Mouse (Mus musculus) heart, adult 10 weeks (tissue): ENCODE measurements around the gene Pbld1. TPM values are rescaled to one million over a fixed set of nuclear protein-coding genes. Genes with fewer than 3 reads are reported as not detected.

Experiments used
- polyA plus RNA-seq: library from polyadenylated mRNA; stranded (reverse); fragments of 350-450 nt; fragmentation: Illumina TruSeq; extraction: RNeasy Lipid Tissue Mini Kit (QIAGEN cat#74804); gene quantifications from one replicate; pipeline ENCODE4 v1.2.3, GENCODE M21; 2014; ENCODE audit warnings: low read depth, low replicate concordance

Pbld1 gene
- 2.7 TPM for polyA plus RNA-seq

DNA sequence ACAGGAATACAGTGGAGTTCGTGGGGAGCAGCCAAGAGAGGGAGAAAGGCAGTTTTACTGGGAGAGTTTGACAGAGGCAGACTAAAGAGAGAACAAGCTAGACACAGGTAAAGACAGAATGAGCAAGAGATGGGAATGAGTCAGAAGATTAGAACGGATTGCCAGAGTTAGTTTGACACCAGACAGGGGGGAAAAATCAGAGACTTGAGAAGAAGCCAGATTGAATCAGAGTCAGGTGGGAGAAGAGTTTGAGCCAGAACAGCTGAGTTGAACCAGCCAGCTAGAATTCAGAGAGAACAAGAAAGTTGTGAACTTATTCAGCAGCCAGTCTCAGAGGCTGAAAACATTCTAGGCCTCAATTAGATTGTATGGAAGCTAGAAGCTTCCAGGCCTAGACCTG lies at the start of gene Pbld1:
Pbld1 (plus strand) TSS at position 301 of the 400 bp plus-strand sequence.

DNA sequence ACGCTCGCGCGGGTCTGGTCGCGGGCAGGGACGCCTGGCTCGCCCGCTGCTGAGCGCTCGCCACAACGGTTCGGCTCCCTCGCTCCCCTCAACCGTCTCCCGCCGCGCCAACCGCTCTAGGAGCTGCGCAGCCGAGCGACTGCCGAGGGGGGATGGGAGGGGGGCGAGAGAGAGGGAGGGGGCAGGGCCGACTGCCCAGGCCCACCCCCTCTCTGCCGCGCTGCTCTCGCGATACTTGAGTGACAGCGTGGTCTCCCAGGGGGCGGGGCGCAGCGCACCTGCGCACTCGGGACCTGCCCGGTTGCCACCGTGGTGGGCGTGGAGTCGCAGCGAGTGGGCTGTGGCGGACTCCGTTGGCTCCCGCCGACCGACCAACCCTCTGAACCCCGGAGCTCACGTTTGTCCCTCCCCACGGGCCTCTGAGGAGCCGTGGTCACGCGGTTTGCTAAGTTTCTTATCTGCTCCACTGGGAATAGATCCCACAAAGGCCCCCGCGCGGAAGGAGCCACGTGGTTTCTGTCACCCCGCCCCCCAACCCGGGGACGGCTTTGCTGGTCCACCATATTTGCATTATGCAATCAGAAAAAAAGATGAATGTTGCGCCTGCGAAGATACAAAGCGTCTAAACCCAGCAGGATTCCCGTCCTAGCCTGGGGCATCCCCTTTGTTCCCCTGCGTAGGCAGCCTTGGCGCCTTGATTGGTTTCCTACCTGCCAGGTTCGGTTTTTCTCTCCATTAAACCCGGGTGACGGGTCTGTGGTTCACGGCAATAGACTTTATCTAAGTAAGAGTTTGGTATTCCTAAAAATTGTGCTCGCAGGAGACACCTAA lies 36.0 kb upstream of the Pbld1 start, which contains the start of the genes Hnrnph3 and Pbld2:
Hnrnph3 (minus strand) TSS at position 469 of the 831 bp plus-strand sequence.
Pbld2 (plus strand) TSS at position 567 of the 831 bp plus-strand sequence.

DNA sequence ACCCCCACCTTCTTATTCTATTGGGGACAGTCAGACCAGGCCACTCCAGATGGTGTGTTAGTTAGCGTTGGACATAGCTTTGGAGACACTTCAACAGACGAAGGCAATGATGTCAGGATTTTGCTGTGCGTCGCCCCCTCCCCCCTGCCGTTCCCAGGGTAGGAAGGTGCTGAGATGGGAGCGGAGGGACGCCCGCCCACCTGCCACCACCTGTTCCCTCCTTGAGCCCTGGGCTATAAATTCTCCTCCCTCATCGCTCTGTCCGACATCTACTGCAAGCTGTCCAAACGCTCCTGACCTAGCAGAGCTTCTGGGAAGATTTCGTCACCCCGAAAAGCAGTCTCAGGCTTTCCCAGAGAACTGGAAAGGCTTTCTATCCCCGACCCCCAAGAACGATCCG lies 39.6 kb downstream of the Pbld1 start, which contains the start of gene Atoh7:
Atoh7 (plus strand) TSS at position 131 of the 400 bp plus-strand sequence.

Other genes starting within 250 kb of the Pbld1 start
- gene Tet1, start 151.2 kb upstream of the Pbld1 start, polyA plus RNA-seq: 1.8 TPM
- gene Slc25a16, start 139.5 kb upstream of the Pbld1 start, polyA plus RNA-seq: 24.9 TPM
- gene Dna2, start 113.1 kb upstream of the Pbld1 start, polyA plus RNA-seq: 1.2 TPM
- gene Rufy2, start 79.9 kb upstream of the Pbld1 start, polyA plus RNA-seq: 7.9 TPM
- gene Hnrnph3, start 35.9 kb upstream of the Pbld1 start, polyA plus RNA-seq: 63.8 TPM
- gene Pbld2, start 35.8 kb upstream of the Pbld1 start, polyA plus RNA-seq: 2.7 TPM
- not detected for gene Atoh7, start 39.5 kb downstream of the Pbld1 start, polyA plus RNA-seq
- gene Mypn, start 143.8 kb downstream of the Pbld1 start, polyA plus RNA-seq: 73.2 TPM
- gene Herc4, start 183.6 kb downstream of the Pbld1 start, polyA plus RNA-seq: 41.6 TPM